Mouse (Mus musculus) embryonic fibroblast, embryonic 13.5 days (primary cell): ENCODE results near the gene Neurl4.

ENCODE experiments used
- CTCF ChIP-seq: IDR thresholded peaks from 2 replicates; pipeline ENCODE4 v1.5.1; 2011; ENCODE audit warnings: mild to moderate bottlenecking, control low read depth, low read length, moderate library complexity, borderline replicate concordance; ENCODE audit not compliant: insufficient read depth
- POLR2A ChIP-seq: IDR thresholded peaks from 2 replicates; pipeline ENCODE4 v1.6.1; 2011; ENCODE audit warnings: low read depth, mild to moderate bottlenecking, control low read depth, low read length, moderate library complexity

DNA sequence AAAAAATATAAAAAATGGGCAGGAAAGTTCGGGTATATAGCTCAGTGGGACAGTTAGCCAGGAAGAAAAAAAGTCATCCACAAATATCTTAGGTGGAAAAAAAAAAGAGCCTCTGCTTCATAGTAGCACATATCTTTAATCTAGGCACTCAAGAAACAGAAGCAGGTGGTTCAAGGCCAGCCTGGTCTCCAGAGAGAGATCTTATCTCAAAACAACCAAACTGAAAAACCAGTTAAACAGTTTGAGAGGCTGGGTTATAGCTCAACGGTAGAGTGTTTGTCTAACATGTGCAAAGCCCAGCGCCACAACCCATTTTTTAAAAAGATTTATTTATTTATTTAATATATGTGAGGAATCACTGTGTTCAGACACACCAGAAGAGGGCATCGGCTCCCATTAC lies 32.2 kb downstream of the Neurl4 start:
- no peak for TF ChIP-seq CTCF
- TF ChIP-seq POLR2A = no peak
